Mouse (Mus musculus) lung, embryonic 14.5 days (tissue): ENCODE results near the gene Tor1aip1. TPM values are rescaled to one million over a fixed set of nuclear protein-coding genes. Genes with fewer than 3 reads are reported as not detected.
"Not testable (repeated sequence)": the region's sequence is repeated elsewhere in the genome, so short reads cannot be mapped to it uniquely, and the experiment has no call there.

Experiments
- ATAC-seq: fragments of 200-750 bp; cut with Nextera tagmentation; 2 replicates; pipeline ENCODE4 v1.8.0; 2017; ENCODE audit warnings: mild to moderate bottlenecking, moderate TSS enrichment, moderate library complexity; ENCODE audit not compliant: insufficient read depth
- DNase-seq: peaks from one replicate; pipeline ENCODE4 v3.0.0-alpha.2; 2015
- H3K27ac ChIP-seq: fragments of 300-500 bp; sonication (generic); 2 replicates; pipeline ENCODE4 v1.5.1; 2014; ENCODE audit warnings: low read depth, mild to moderate bottlenecking, moderate library complexity
- H3K27me3 ChIP-seq: fragments of 300-500 bp; sonication (generic); 2 replicates; pipeline ENCODE4 v1.6.1; 2014; ENCODE audit warnings: low read length, control low read depth; ENCODE audit not compliant: insufficient read depth
- H3K36me3 ChIP-seq: fragments of 300-500 bp; sonication (generic); 2 replicates; pipeline ENCODE4 v1.6.1; 2014; ENCODE audit warnings: control low read depth; ENCODE audit not compliant: insufficient read depth
- H3K4me1 ChIP-seq: fragments of 300-500 bp; sonication (generic); 2 replicates; pipeline ENCODE4 v1.6.1; 2014; ENCODE audit warnings: antibody characterized with exemption, control low read depth; ENCODE audit not compliant: insufficient read depth
- H3K4me2 ChIP-seq: fragments of 300-500 bp; sonication (generic); 2 replicates; pipeline ENCODE4 v1.6.1; 2014; ENCODE audit warnings: mild to moderate bottlenecking
- H3K4me3 ChIP-seq: fragments of 300-500 bp; sonication (generic); 2 replicates; pipeline ENCODE4 v1.5.1; 2014; ENCODE audit warnings: low read depth, low read length
- H3K9ac ChIP-seq: fragments of 300-500 bp; sonication (generic); 2 replicates; pipeline ENCODE4 v1.6.1; 2014
- H3K9me3 ChIP-seq: fragments of 300-500 bp; sonication (generic); 2 replicates; pipeline ENCODE4 v1.6.1; 2016; ENCODE audit warnings: low read depth, low read length, control low read depth
- CTCF ChIP-seq: IDR thresholded peaks from 2 replicates; pipeline ENCODE4 v1.5.1; 2016; ENCODE audit warnings: antibody characterized with exemption, low read depth
- WGBS: fragments of 180-500 bp; shearing (Covaris S2); extraction: QIAGEN DNeasy Blood & Tissue Kit; methylation state at CpG from one replicate; pipeline ENCODE4 v1.1.7; 2014; 5-methylcytosine and 5-hydroxymethylcytosine counted together
- polyA plus RNA-seq: library from polyadenylated mRNA; unstranded; fragments of >200 nt; fragmentation: Nextera tagmentation; extraction: Ambion mirVana; gene quantifications from 2 replicates; pipeline ENCODE4 v1.2.1, GENCODE M21; 2014

Gene Tor1aip1
- polyA plus RNA-seq, 1 experiment from 2014 or later: 45.9 TPM

- DNase-seq: no peak
- Histone ChIP-seq H3K4me2 (peak overlapping the region; percentile 86), H3K4me1 (0 out of 2 replicates have a peak, but pooled peaks cover 2% of the 10 kb centered on the region), H3K9ac (no peak overlapping the region), H3K27me3 (no peaks in the 10 kb centered on the region), H3K9me3 (no peaks in the 10 kb centered on the region), H3K27ac (no peak overlapping the region), H3K36me3 (peaks cover 47% of the 10 kb centered on the region), H3K4me3 (peak overlapping the region; percentile 51; the same call in 1 of the 2 replicates)
- no peak for ATAC-seq
- WGBS: 85% methylated on average over 5 of the region's 5 CpGs
- no peak for TF ChIP-seq CTCF
Observed at GRCm38 (mm10) chr1:156042481-156042880, 6.2 kb upstream of the Tor1aip1 start.

GRCm38 (mm10) chr1:156041451-156042241 is 5.4 kb upstream of the Tor1aip1 start:
- peak overlapping the region; percentile 51 for H3K4me3 ChIP-seq
- H3K9me3 ChIP-seq: no peaks in the 10 kb centered on the region
- H3K9ac ChIP-seq: peak overlapping the region; percentile 63
- no peaks in the 10 kb centered on the region for H3K27me3 ChIP-seq
- no peak for ATAC-seq
- TF ChIP-seq CTCF: no peak
- no peak for DNase-seq
- 27% methylated on average over 7 of the region's 7 CpGs for WGBS
- H3K4me2 ChIP-seq: peak overlapping the region; percentile 86
- H3K36me3 ChIP-seq: peaks cover 40% of the 10 kb centered on the region
- H3K27ac ChIP-seq: no peak overlapping the region
- 0 out of 2 replicates have a peak, but pooled peaks cover 2% of the 10 kb centered on the region for H3K4me1 ChIP-seq

GRCm38 (mm10) chr1:156040731-156041401 is 4.6 kb upstream of the Tor1aip1 start:
- WGBS: under 1% methylated on average over 22 of the region's 22 CpGs
- DNase-seq: peak; percentile 97
- 0 out of 2 replicates have a peak, but pooled peaks cover 2% of the 10 kb centered on the region for H3K4me1 ChIP-seq

GRCm38 (mm10) chr1:156039989-156040388 is 3.7 kb upstream of the Tor1aip1 start:
- H3K4me2 ChIP-seq, H3K9me3 ChIP-seq: not testable (repeated sequence)
- H3K27ac ChIP-seq: peak overlapping the region; percentile 65; the same call in 1 of the 2 replicates

More at GRCm38 (mm10) chr1:156040731-156041401, 4.6 kb upstream of the Tor1aip1 start:
- peak overlapping the region; percentile 51 for H3K4me3 ChIP-seq
- peak overlapping the region; percentile 58 for H3K9ac ChIP-seq
- H3K9me3 ChIP-seq: no peaks in the 10 kb centered on the region
- H3K4me2 ChIP-seq: peak overlapping the region; percentile 86
- peak; percentile 85 for ATAC-seq
- H3K36me3 ChIP-seq: peaks cover 34% of the 10 kb centered on the region
- no peaks in the 10 kb centered on the region for H3K27me3 ChIP-seq
- peak overlapping the region; percentile 65 for H3K27ac ChIP-seq
- no peak for TF ChIP-seq CTCF

GRCm38 (mm10) chr1:156037144-156037583 is 884 bp upstream of the Tor1aip1 start:
- 39% methylated on average over 5 of the region's 5 CpGs for WGBS
- H3K9ac ChIP-seq: no peak overlapping the region; the same call in 1 of the 2 replicates
- no peaks in the 10 kb centered on the region for H3K4me1 ChIP-seq
- H3K27me3 ChIP-seq: no peaks in the 10 kb centered on the region
- H3K4me2 ChIP-seq: peak overlapping the region; percentile 72
- ATAC-seq (no peak), DNase-seq (no peak)
- no peak overlapping the region for H3K27ac ChIP-seq
- H3K9me3 ChIP-seq: no peaks in the 10 kb centered on the region
- H3K36me3 ChIP-seq: peaks cover 20% of the 10 kb centered on the region
- H3K4me3 ChIP-seq: peak overlapping the region; percentile 51; the same call in 1 of the 2 replicates
- TF ChIP-seq CTCF: no peak

More at GRCm38 (mm10) chr1:156039989-156040388, 3.7 kb upstream of the Tor1aip1 start:
- not testable (repeated sequence) for H3K9ac ChIP-seq, H3K27me3 ChIP-seq, ATAC-seq, H3K4me1 ChIP-seq
- 65% methylated on average over 7 of the region's 7 CpGs for WGBS
- H3K36me3 ChIP-seq: peaks cover 26% of the 10 kb centered on the region
- DNase-seq: peak; percentile 26
- TF ChIP-seq CTCF: peak; percentile 27; the same call in 1 of the 2 replicates
- H3K4me3 ChIP-seq: peak overlapping the region; percentile 51; the same call in 1 of the 2 replicates

- TF ChIP-seq CTCF: no peak
- Histone ChIP-seq H3K4me2 (peak within 1 kb of the TSS; percentile 72), H3K4me3 (peak within 1 kb of the TSS; percentile 51), H3K4me1 (no peaks in the 10 kb centered on the region), H3K27me3 (no peaks in the 10 kb centered on the region), H3K9ac (peak within 1 kb of the TSS; percentile 67), H3K27ac (peak within 1 kb of the TSS; percentile 100), H3K36me3 (peaks cover 33% of the 10 kb centered on the region), H3K9me3 (no peaks in the 10 kb centered on the region)
- peak; percentile 89 for ATAC-seq
- under 1% methylated on average over 59 of the region's 59 CpGs for WGBS
- peak; percentile 93 for DNase-seq
Observed at GRCm38 (mm10) chr1:156035269-156035929, 881 bp downstream of the Tor1aip1 start, which contains the start of gene Tor1aip2. Gene Tor1aip2, plus strand, starts transcription at chr1:156035403.
